Mouse (Mus musculus): ENCODE data around the gene Dab1.

Gene Dab1

DNA sequence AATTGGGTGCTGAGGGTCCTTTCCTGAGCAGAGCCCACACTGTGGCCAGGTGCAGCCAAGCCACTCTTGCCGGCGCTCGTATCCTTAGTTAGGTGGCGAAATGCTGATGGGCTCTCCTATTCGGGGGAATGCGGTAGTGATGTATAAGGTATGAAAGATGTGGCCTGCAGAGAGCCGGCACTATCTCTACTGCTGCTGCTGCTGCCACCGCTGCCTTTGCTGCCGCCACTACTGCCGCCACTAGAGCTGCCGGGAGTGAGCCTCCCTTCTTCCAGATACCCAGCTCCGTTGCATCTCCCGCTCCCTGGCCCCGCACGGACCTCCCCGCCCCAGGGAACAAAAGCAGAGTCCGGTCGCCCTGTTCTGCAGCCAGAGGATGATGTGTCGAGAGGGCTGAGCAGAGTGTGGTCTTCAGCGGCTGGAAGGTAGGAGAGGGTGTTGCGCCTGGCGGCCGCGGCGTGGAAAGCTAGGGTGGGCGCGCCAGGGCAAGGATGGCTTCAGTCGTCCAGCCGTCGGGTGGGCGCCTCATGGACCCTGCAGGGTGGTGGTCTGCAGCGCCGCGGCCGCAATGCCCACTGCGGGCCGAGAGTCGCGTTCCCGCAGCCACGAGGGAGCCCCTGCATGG, at the start of gene Dab1:
Gene Dab1 (plus strand): TSS at position 39 of the 625 bp plus-strand sequence.
- DNase-seq (ENCODE audit: low spot score), result no peak

DNA sequence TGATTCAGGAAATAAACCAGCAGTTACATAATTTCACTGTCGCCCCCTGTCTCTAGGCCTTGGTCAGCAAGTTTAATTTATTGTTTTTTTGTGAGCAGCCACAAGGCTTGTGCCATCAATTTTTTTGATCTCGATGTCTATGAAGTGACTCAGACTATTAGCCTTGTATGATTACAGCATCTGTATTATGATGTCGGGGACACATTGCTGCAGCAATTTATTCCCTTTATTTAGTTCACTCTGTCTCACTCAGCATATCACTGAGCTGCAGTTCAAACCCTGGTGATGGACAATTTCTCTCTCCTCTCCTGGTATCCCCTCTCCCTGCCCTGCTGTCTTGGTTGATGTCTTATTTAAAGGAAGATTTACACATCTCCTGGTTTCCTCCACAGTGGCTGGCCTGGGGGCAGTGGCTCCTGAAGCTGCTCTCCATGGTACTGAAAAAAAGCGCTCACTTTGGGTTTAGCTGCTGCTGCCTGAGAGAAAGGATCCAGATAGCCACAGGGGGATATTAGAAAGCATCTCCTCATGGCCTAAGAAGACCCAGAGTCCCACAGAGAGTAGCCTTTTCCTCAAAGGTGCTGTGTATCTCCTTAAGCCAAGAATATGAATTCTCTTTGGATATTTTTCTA, 47.3 kb upstream of the Dab1 start:
- no peak for DNase-seq (ENCODE audit: low spot score)

DNA sequence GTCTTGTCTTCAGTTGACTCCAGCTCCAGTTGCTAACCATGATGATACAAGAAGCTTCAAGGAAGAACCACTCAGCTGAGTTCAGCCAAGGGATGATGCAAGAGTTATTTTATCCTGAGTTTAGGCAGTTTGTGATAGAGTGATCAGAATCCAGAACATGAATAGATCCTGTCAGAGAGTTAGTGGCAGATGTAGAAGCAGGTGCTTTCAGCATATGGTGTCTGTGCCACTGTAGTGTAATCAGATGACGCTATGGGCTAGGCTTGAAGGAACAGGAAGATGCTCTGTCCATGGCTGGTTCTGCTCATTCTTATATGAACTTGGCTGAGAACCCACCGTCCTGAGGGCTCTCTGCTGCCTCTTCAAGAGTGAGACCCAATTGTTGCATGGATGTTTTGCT, 43.6 kb upstream of the Dab1 start:
- DNase-seq (ENCODE audit: low spot score), result no peak

DNA sequence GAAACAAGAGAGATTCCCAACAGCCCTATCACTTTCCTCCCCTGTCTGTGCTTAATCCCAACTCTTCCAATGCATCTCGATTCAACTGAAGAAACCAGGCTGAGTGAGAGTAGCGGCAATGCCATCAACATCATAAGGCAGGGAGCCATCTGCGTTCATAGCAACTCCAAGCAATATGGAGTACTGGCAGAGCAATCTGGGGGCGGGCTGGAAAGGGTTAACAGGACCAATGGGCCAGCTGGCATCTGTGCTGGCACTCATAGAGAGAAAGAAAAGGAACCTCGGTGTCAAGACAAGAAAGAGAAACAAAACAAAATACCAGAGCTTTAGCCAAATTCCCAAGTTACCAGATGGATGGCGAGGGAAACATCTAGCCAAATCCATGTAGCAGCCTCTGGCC, 42.9 kb upstream of the Dab1 start:
- no peak for DNase-seq (ENCODE audit: low spot score)

DNA sequence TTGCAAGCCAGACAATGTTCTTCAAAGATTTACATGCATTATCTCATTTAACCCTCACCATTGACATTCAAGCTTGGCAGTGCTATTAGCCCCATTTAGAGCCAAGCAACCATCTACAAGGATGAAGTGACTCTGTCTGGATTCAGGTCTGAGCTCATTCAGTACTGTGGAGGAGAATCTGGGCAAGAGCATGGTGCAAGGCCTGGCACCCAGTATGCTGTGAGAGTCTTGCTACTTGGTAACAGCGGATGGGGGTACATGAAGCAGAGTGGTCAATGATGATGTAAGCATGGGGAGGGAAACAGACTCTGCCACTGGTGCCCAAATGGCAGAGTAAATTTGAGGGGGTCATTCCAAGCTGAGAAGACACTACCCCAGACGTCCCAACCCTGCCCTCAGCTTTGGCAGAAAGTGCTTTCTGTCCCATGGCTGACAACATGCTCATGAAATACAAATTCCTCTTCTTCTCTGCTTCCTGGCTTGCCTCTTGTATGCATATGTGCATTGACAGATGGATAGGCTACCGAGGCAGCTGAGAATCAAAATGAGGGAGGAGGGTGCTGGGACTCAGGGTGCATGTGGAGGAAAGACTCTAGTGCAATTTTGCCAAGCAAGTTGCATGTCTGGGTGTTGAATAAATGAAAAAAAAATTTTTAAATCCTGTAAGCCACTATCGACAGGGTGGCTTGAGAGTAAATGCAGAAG, 41.9 kb upstream of the Dab1 start:
- DNase-seq (ENCODE audit: low spot score), result no peak

DNA sequence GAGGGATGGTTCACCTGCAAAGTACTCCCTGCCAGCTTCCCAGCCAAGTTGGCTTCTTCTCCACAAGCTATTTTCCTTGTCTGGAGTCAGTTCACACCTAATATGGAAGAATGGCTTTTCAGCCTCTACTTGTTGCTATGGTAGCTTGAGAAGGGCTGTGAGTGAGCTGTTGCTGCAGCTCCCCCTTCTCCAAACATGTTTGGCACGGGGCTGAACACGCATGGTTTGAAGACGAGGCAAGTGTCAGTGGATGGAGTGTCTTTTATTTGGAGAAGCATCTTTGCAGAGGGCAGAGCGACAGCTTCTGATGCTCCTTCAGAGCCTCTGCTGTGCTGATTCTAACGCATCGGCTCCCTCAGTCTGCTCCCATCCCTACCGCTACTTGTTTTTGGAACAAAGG, 41.3 kb upstream of the Dab1 start:
- DNase-seq (ENCODE audit: low spot score), result no peak

DNA sequence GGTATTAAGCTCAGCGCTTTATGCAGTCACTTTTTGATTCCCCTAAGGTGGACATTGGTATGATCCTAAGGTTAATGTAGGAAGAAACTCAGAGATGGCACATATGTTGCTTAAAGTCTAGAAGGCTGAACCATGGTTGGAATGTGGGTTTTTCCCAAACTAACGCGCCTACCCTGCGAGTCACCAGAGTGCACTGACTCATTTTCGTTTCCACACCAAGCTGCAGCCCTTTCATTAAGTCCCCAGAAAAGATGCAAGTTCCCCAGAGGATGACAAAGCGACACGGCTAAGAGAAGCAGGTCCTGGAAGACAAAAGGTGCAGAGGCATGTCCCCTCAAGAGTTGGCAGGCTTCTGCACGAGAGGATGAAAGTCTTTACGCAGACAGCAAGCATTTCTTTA, 39.1 kb upstream of the Dab1 start:
- no peak for DNase-seq (ENCODE audit: low spot score)

DNA sequence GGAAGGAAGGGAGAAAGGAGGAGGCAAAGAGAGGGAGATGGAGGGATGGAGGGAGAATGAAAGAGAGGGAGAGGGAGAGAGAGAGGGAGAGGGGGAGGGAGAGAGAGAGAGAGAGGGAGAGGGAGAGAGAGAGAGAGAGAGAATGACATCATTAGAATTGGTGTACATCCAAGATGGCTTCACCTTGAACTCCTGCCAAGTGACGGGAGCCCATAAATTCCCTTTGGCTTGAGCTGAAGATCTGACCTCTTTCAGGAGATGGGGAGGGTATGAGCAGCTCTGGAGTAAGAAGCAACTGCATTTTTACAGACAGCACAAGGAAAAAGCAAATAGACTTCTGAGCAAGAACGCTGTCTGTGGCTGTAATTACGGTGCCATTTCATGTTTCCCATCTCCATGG, 4.1 kb upstream of the Dab1 start:
- DNase-seq (ENCODE audit: low spot score), result no peak

DNA sequence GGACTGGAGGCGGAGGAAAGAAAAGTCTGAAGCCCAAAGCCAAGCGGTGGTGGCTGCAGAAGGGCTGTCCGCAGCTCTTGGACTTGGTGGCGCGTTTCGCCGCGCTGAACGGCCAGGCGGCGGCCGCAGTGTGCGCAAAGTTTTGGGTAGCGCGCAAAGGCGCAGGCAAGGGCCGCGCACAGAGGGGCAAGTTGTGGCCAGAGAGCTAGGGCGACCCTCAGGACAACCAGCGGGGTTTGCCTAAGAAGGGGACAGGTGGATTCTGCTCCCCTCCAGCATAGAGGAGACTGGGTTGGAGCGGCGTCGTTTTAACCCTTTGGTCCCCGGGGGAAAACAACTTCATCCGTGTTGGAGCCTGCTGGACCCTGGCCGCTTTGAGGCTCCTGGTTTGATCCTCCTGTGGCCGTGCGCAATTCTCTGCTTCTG, 800 bp downstream of the Dab1 start:
- DNase-seq (ENCODE audit: low spot score), result no peak

DNA sequence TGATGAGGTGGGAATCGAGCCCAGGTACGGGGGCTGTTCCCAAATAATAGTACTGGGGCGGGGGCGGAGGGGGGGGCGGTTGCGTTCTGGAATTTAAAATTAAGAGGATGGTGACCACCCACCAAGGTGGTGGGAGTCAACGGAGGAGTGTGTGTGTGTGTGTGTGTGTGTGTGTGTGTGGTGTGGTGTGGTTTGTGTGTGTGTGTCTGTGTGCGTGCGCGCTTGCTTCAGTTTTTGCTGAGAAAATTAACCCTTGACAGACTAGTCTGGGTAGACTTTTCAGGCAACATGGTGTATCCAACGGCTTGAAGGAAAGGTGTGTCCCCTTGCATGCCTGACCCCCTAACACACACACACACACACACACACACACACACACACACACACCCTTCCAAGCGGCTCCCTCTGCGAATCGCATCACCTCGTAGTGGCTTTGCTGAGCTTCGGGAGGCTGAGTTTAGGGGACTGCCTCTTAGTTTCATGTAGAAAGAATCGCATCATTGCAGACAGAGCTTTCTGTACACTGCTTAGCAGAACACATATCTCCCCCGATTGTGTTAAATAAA, 1.5 kb downstream of the Dab1 start:
- no peak for DNase-seq (ENCODE audit: low spot score)

DNA sequence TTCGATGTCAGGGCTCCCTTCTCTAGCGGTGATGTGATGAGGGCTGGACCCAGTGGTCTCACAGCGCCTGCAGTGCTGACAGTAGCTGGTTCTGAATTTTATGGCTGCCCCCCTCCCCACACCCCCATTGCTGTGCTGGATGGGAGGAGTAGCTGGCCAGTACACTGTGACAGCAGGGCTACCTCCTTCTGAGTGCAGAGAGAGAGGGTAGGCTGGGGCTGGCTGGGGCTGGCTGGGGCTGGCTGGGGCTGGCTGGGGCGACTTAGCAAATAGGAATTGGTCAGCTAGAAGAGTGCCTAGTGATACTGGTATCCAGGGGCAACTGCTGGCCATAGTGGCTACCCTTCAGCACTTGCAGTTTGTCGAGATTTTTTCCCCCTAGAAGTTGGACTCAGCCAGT, 2.4 kb downstream of the Dab1 start:
- no peak for DNase-seq (ENCODE audit: low spot score)

DNA sequence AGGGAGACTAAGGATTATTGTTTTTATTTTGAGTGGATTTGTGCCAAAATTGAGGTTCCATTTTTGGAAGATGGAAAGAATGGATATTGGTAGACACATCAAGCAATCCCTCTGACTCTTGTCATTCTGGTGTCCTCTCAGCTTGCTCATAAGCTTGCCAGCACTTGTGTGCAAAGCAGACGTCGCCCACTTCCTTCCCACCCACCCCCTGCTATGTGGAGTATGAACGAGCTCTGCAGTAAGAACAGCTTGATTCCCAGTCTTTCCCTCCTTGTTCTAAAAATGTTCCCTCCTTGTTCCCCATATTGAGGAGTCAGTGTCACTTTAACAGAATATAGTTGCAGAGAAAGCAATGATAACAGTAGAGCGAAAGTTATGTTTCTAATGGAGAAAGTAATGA, 11.0 kb downstream of the Dab1 start:
- DNase-seq (ENCODE audit: low spot score), result no peak

DNA sequence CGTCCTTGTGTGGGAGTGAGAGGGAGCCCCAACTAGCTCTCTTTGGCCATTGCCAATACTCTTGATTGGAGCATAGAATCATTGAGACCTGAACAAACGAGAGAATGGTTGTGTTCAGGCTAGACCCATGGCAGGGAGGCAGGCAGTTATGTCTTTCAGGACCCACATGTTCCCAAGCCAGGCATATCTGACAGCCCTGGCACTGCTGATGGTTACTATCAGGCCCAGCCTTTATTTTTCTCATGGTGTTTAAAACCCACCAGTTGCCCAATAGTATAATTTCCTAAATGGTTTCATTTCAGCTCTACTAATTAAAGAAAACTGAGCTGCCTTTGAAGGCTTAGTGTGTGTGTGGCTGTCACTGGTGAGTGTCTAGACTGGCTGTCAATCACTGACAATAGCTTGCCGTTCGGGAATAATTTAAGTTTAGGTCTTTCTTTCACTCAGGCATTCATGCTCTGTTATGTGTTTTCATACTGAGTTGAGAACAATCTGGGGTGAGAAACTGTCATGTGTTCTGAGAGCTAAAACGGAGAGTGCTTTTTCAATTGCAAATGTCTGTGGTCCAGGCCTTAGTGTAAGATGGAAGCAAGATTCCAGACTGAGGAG, 17.1 kb downstream of the Dab1 start:
- no peak for DNase-seq (ENCODE audit: low spot score)

DNA sequence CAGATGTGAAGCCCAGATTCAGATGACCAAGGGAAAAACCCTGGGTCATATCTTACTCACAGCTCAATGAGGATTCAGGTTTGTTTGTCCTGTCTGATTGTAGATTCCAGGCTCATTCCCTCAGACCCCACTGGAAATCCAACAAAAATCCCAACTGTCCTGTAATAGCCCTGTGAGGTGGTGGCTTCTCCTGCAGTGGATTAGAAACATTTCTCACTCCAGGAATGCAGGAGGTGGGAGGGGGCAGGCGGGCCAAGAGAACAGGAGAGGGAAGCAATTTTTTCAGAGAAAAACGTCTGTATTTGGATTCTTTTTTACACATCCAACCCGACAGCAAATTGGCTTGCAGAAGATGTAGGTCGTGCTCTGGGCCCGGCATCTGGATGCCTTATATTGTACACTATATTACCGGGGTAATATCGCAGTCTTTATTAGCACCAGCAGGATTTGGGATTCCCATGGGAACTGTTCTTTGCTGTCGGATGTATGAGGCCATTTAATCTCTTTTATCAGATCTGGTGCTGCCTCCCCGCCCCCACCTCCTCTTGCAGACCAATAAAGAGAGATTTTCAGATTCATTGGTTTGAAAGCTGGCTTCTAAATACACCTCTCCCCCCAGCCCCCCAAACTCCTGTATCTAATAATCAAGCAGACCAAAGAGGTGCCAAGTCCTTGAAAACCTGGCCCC, 29.2 kb downstream of the Dab1 start:
- DNase-seq (ENCODE audit: low spot score), result no peak

DNA sequence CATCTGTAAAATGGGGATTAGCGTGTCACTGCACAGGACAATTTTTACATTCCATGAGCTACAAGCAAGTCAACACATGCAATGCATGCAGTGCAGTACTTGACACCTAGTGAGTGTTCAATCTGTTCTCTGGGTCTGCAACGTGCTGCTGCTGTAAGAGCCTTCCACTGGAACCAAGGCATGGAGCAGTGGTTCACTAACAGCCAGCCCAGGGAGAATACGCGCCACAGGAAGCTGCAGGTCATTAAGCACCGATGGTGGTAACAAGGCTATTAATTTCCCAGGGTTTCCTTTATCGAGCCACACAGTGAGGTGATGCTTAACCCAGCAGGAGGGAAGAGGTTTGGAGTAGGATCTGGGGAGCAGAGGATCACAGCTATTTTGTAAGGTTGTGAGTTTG, 36.6 kb downstream of the Dab1 start:
- DNase-seq (ENCODE audit: low spot score), result no peak

DNA sequence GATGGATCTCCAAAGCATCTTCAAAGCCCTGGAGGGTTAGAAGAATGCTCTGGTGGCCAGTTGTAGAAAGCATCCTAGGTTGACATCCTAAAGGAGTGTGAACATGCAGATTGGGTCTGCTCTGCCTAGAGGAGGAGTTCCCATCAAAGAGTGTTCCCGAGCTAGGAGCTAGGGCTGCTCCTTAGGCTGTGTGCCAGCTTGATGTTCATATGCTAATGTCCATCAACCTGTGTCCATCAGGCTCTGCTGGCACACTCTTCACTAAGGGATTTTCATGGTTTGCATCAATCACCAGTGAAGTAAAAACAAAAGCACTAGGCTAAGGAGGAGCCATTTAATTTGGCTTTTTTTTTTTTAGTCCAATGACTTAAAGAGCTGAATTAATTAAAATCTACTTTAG, 42.2 kb downstream of the Dab1 start:
- no peak for DNase-seq (ENCODE audit: low spot score)

DNA sequence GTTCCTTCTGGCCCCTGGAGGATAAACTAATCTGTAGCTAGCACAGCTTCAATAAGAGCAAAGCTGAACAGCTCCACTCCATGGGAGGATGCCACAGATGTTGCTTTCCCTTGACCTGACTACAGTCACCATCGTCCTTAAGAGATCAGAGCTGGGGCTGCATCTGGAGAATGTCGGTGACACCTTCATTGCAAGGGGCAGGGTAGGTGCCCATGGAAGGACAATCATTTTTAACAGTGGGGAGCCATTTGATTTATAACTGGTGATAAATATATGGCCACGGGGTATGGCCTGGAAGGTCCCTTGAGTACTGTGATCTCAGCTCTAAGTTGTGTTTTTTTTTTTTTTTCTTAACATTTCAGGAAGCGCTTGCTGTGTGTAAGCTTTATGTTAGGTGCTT, 48.3 kb downstream of the Dab1 start:
- no peak for DNase-seq (ENCODE audit: low spot score)

DNA sequence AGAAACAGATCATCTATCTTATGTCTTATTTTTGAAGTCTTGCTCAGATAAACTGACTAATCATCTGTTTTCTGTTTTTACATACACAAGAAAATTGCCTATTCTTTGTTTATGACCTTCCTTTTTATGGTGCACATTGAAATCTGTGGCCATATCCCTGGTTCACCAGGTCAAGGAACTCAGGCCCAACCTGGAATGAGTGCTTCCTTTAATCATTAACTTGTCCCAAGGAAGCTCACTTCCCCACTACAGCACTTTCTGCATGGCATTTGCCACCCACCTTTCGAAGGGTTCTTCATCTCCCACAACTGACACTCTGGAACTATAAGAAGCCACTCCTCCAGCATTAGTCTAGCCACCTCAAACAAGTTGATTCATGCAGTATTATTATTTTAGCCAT, 58.0 kb downstream of the Dab1 start:
- no peak for DNase-seq (ENCODE audit: low spot score)

DNA sequence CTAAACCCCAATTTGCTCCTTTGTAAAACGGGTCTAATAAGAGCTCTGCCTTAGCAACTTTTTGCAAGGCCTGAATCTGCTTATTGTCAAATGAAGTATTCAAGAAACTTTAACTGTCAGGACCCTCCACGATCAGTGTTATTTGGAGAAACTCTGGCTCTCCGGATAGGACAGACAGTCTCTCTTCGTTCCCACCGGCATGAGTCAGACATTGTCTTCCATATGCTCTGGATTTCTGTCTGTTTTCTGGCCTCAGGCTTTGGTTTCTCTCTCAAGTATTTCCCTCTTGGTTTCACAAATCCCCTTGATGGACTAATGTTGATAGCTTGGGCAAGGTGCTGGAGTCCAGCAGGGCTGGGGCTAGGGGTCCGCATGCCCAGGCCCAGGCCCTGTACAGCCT, 59.3 kb downstream of the Dab1 start:
- no peak for DNase-seq (ENCODE audit: low spot score)

DNA sequence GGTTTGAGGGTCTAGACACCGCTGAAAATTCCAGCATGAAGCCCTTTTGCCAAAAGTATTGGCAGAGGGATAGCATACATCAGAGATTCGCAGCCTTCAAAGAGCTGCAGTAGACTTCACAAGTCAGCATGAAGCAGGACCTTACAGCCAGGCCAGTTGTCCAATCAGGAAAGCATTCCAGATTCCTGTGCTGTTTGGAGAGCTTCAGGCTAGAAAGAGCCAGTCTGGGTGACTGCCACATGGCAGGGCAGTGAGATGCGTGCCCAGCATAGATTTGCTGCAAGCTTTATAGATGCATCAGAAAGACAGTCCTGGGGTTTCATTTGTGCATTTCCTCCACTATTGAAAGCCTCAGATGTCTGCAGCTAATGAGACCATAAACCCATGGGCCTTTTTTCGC, 66.0 kb downstream of the Dab1 start:
- DNase-seq (ENCODE audit: low spot score), result no peak

DNA sequence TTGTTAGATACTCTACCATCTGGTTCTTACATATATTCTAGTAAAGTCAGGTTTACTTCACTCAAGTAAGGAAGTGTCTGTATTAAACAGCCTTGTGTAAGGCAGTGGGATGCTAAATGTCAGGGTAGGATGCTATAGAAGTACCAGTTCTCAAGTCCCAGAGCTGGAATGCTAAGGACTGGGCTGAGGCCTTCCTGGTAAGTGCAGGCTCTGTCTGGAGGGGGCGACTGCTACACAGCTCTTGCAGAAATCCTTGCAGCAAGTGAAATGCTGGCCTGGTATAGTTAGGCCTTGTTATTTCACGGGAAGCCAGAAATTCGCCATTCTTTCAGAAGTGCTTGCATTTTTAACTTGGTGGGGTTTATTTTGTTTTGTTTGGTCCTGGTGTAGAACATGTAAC, 72.6 kb downstream of the Dab1 start:
- no peak for DNase-seq (ENCODE audit: low spot score)

DNA sequence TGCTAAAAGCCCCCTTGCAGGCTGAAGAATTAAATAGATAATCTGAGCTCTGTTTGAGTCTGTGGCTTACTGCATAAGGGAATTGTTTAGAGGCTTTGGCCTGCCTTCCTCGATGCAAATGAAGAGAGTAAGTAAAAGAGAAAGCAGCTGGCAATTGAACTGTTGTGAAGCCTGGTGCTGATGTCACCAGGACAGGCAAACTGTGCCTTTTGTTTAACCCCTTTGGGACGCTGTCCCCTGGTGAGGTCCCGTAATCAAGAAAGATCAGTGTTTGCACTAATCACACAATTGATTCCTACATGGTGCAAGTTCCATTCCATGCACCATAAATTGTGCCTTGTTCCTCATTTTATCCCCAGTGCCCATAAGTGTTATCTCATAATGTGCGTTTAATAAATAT, 80.6 kb downstream of the Dab1 start:
- no peak for DNase-seq (ENCODE audit: low spot score)
